Mouse (Mus musculus) testis, adult 2 months (tissue): ENCODE data around the gene Lif.

ENCODE experiments used
- CTCF ChIP-seq: fragments of 200-500 bp; IDR thresholded peaks from 2 replicates; pipeline ENCODE4 v1.5.1; 2012; ENCODE audit warnings: low read depth, mild to moderate bottlenecking, inconsistent platforms, low read length, moderate library complexity; ENCODE audit not compliant: control insufficient read depth, insufficient read depth, insufficient replicate concordance
- POLR2A ChIP-seq: fragments of 200-500 bp; IDR thresholded peaks from 2 replicates; pipeline ENCODE4 v1.6.1; 2012; ENCODE audit warnings: low read depth, mild to moderate bottlenecking, inconsistent platforms, low read length, moderate library complexity; ENCODE audit not compliant: control insufficient read depth

GRCm38 (mm10) chr11:4258657-4259082 lies 1.3 kb downstream of the Lif start:
- no peak for TF ChIP-seq POLR2A
- peak; percentile 95 for TF ChIP-seq CTCF
